Mouse (Mus musculus) hindbrain, embryonic 10.5 days (tissue): ENCODE results near the gene Reg1. TPM values are rescaled to one million over a fixed set of nuclear protein-coding genes. Genes with fewer than 3 reads are reported as not detected.
A peak's percentile ranks its signal among the peaks of the same experiment; 100 is the strongest.
"Not testable (repeated sequence)": the region's sequence is repeated elsewhere in the genome, so short reads cannot be mapped to it uniquely, and the experiment has no call there.

ENCODE experiments used
- DNase-seq: peaks from one replicate; pipeline ENCODE4 v3.0.0-alpha.2; 2017; ENCODE audit warnings: low spot score
- H3K27ac ChIP-seq: fragments of 300-500 bp; sonication (generic); 2 replicates; pipeline ENCODE4 v1.5.1; 2016; ENCODE audit warnings: mild to moderate bottlenecking, moderate library complexity
- H3K27me3 ChIP-seq: fragments of 300-500 bp; sonication (generic); 2 replicates; pipeline ENCODE4 v1.6.1; 2016; ENCODE audit warnings: mild to moderate bottlenecking; ENCODE audit not compliant: poor library complexity, insufficient read depth, severe bottlenecking
- H3K36me3 ChIP-seq: fragments of 300-500 bp; sonication (generic); 2 replicates; pipeline ENCODE4 v1.6.1; 2016; ENCODE audit warnings: mild to moderate bottlenecking, moderate library complexity
- H3K4me1 ChIP-seq: fragments of 300-500 bp; sonication (generic); replicated peaks from 2 replicates; pipeline ENCODE4 v1.6.1; 2016; ENCODE audit warnings: mild to moderate bottlenecking
- H3K4me3 ChIP-seq: fragments of 300-500 bp; sonication (generic); 2 replicates; pipeline ENCODE4 v1.5.1; 2016; ENCODE audit warnings: mild to moderate bottlenecking, moderate library complexity
- H3K9me3 ChIP-seq: fragments of 300-500 bp; sonication (generic); 2 replicates; pipeline ENCODE4 v1.6.1; 2016; ENCODE audit warnings: mild to moderate bottlenecking, moderate library complexity
- WGBS: fragments of 180-500 bp; shearing (Covaris S2); methylation state at CpG from one replicate; pipeline ENCODE4 v1.1.7; 2016; 5-methylcytosine and 5-hydroxymethylcytosine counted together
- polyA plus RNA-seq: library from polyadenylated mRNA; unstranded; fragments of >200 nt; fragmentation: Nextera tagmentation; extraction: Ambion mirVana; gene quantifications from 2 replicates; pipeline ENCODE4 v1.2.1, GENCODE M21; 2016

Reg1 gene
- polyA plus RNA-seq: not detected in 2 replicates

DNA sequence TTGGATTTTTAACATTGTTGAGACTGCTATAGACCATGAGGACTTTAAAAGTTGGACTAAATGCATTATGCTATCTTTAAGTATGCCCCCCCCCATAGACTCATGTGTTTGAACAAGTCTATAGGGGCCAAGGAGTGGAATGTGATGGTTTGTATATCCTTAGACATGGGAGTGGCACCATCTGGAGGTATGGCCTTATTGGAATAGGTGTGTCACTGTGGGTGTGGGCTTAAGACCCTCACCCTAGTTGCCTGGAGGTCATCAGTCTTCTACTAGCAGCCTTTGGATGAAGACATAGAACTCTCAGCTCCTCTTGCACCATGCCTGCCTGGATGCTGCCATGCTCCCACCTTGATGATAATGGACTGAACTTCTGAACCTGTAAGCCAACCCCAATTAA is at the start of gene Reg1:
Reg1 (plus strand) TSS at position 301 of the 400 bp plus-strand sequence.
- not testable (repeated sequence) for DNase-seq, H3K36me3 ChIP-seq, H3K9me3 ChIP-seq, H3K4me3 ChIP-seq, H3K27me3 ChIP-seq, H3K27ac ChIP-seq, H3K4me1 ChIP-seq

GRCm38 (mm10) chr6:78378765-78379164 is 43.7 kb upstream of the Reg1 start, which contains the start of gene Reg3d:
Gene Reg3d, minus strand, starts transcription at chr6:78378865.
- DNase-seq: no peak
- 84% methylated on average over 2 of the region's 2 CpGs for WGBS
- Histone ChIP-seq H3K4me3 (no peak within 1 kb of the TSS), H3K36me3 (no peaks in the 10 kb centered on the region), H3K27ac (no peak within 1 kb of the TSS), H3K27me3 (no peaks in the 10 kb centered on the region), H3K9me3 (no peaks in the 10 kb centered on the region), H3K4me1 (no peaks in the 10 kb centered on the region)

GRCm38 (mm10) chr6:78380409-78380808 is 42.1 kb upstream of the Reg1 start, which contains the start of gene Reg3a:
Gene Reg3a, plus strand, starts transcription at chr6:78380709.
- Histone ChIP-seq H3K36me3 (no peaks in the 10 kb centered on the region), H3K27me3 (no peaks in the 10 kb centered on the region), H3K4me1 (no peaks in the 10 kb centered on the region), H3K4me3 (no peak within 1 kb of the TSS), H3K9me3 (no peaks in the 10 kb centered on the region), H3K27ac (no peak within 1 kb of the TSS)
- DNase-seq: no peak

GRCm38 (mm10) chr6:78385609-78386008 is 36.9 kb upstream of the Reg1 start:
- 87% methylated on average over 3 of the region's 3 CpGs for WGBS
- Histone ChIP-seq H3K27me3 (no peaks in the 10 kb centered on the region), H3K36me3 (no peaks in the 10 kb centered on the region), H3K27ac (no peak overlapping the region), H3K4me1 (no peaks in the 10 kb centered on the region), H3K9me3 (no peaks in the 10 kb centered on the region), H3K4me3 (no peak overlapping the region)
- no peak for DNase-seq

DNA sequence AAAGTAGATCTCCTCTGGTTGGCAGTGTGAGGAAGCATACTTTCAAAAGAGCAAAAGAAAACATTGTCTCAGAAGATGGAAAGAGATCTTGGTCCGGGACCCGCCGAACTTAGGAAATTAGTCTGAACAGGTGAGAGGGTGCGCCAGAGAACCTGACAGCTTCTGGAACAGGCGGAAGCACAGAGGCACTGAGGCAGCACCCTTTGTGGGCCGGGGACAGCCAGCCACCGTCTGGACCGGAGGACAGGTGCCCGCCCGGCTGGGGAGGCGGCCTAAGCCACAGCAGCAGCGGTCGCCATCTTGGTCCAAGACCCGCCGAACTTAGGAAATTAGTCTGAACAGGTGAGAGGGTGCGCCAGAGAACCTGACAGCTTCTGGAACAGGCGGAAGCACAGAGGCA is 27.2 kb upstream of the Reg1 start, which contains the start of gene Reg2:
Reg2 (plus strand) TSS at position 301 of the 400 bp plus-strand sequence.
- not testable (repeated sequence) for H3K4me1 ChIP-seq, H3K4me3 ChIP-seq, H3K27ac ChIP-seq, H3K27me3 ChIP-seq, H3K36me3 ChIP-seq, H3K9me3 ChIP-seq, DNase-seq
- 94% methylated on average over 5 of the region's 17 CpGs for WGBS

DNA sequence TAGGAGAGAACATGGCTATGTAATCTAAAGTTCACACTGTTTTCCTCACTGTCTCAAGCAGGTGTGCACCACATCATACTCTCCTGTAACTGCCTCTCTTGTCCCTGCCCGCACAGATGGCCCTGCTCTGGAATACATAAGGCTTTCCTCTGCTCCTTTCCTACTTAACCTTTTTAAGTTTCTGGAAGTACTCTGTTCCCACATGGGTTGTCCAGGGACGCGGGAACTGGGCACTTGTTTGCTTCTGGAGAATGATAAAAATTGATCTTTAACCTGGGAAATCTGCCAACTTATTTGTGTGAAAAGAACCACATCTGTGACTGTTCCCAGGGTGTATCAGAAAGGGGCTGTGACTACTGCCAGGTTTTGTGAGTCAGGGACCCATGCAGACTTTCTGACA is 3.0 kb downstream of the Reg1 start:
- no peak overlapping the region for H3K4me3 ChIP-seq
- DNase-seq: no peak
- H3K36me3 ChIP-seq: no peaks in the 10 kb centered on the region
- H3K27me3 ChIP-seq: no peaks in the 10 kb centered on the region
- no peaks in the 10 kb centered on the region for H3K4me1 ChIP-seq
- no peaks in the 10 kb centered on the region for H3K9me3 ChIP-seq
- H3K27ac ChIP-seq: no peak overlapping the region
- WGBS: 91% methylated on average over 3 of the region's 3 CpGs

DNA sequence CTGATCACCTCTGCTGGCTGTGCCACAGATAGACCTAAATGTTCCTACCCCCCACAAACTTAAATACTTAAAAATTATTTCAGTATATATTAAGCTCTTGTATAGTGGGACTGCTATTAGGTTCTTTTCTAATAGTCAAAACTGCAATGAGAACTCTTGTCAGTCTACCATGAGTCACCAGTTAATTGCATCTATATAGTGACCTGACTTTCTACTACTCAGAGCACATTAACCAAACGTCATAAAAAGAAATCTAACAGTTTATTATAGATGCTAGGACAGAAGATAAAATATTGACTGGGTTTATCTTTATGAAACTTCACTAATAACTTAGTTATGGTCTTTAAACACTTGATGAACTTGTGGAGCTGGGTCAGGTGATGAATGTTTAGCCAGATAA is 24.7 kb downstream of the Reg1 start:
- H3K4me3 ChIP-seq: no peak overlapping the region
- 68% methylated on average over 1 of the region's 1 CpGs for WGBS

DNA sequence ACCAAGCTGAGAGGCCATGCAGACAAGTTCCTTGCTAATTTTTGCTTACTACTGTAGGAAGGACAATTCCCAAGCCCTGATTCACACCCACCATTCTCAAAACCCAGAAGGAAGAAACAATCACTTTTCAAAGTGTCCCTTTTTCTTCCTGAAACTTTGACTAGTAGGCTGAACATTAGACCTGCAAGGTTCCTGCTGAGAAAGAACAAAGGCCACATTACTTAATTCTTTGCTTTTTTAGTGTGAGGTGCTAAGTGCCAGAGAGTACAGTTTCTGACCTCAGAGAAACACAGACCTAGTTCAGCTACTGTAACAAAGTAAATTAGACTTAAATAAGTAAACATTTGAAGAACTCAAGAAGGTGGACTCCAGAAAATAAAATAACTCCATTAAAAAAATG is 25.9 kb downstream of the Reg1 start:
- Histone ChIP-seq H3K4me1 (no peaks in the 10 kb centered on the region), H3K9me3 (no peaks in the 10 kb centered on the region), H3K27ac (no peak overlapping the region), H3K4me3 (no peak overlapping the region), H3K27me3 (no peaks in the 10 kb centered on the region), H3K36me3 (no peaks in the 10 kb centered on the region)
- no peak for DNase-seq

More for the DNA sequence above, 24.7 kb downstream of the Reg1 start:
- H3K9me3 ChIP-seq: no peaks in the 10 kb centered on the region
- no peaks in the 10 kb centered on the region for H3K27me3 ChIP-seq
- no peaks in the 10 kb centered on the region for H3K36me3 ChIP-seq
- DNase-seq: no peak
- no peak overlapping the region for H3K27ac ChIP-seq
- H3K4me1 ChIP-seq: no peaks in the 10 kb centered on the region

DNA sequence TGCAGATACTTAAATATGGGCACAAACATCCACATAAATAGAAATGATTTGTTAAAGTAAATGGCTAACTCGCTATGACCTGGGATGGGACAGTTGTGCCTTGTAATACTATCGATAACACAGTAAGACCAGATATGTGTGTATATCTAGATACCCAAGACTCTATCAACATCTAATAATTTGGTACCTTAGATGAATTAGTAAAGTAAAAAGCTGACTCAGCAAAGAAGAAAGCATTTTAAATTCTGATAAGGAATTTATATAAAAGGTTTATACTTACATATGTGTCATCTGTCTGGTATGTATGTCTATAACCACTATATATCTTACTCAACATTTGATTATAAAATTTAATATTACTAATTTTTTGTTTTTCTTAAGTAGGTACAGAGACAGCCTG is 30.3 kb downstream of the Reg1 start:
- no peak overlapping the region for H3K4me3 ChIP-seq
- WGBS: 92% methylated on average over 2 of the region's 2 CpGs
- no peaks in the 10 kb centered on the region for H3K4me1 ChIP-seq
- H3K27me3 ChIP-seq: no peaks in the 10 kb centered on the region
- no peaks in the 10 kb centered on the region for H3K9me3 ChIP-seq
- H3K27ac ChIP-seq: no peak overlapping the region
- H3K36me3 ChIP-seq: no peaks in the 10 kb centered on the region
- no peak for DNase-seq

DNA sequence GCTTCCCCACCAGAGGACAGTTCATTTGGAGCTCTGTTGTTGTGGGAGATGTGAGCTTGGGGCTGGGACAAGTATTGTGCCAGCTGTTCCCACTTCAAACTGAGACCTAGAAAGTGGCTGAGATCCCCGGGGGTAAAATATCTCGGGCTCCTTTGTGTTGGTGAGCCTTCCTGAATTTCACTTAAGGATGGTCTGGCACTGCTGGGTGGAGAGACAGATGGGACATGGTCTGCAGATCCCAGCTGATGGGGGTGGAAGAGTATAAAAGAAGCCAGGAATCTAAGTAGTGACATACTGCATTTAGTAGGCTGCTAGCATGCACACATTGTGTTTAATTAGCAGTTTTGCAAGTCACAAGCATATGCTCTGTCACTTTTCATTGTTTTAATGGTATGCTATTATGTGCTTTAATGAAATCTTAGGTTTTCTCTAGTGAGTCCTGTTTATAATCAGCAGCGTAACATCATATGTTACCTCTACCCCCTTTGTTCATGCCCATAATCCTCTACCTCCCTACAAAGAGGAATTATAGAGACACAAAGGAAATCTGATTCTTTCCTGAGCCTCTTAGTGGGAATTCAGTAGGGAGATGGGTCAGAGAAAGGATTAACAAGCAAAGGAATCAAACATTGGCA is 37.8 kb downstream of the Reg1 start:
- Histone ChIP-seq H3K4me1 (0 out of 2 replicates have a peak, but pooled peaks cover 3% of the 10 kb centered on the region), H3K4me3 (no peak overlapping the region), H3K27me3 (no peaks in the 10 kb centered on the region), H3K27ac (no peak overlapping the region), H3K36me3 (no peaks in the 10 kb centered on the region), H3K9me3 (no peaks in the 10 kb centered on the region)
- peak; percentile 3 for DNase-seq
- 48% methylated on average over 3 of the region's 3 CpGs for WGBS

DNA sequence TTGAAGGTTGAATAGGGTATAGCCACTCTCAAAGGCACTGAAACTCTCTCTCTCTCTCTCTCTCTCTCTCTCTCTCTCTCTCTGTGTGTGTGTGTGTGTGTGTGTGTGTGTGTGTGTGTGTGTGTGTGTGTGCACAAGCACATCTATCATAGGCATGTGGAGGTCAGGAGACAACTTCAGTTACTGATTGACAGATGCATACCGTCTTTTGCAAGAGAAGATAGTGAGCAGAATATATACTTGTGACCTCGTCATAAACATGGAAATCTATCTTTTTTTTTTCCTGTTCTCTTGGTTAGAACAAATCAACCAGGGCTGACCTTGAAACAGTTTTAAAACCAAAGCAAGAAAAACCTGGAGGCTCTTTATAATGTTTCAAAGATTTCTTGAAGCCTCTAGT is 39.8 kb downstream of the Reg1 start:
- Histone ChIP-seq H3K36me3 (no peaks in the 10 kb centered on the region), H3K9me3 (no peaks in the 10 kb centered on the region), H3K4me1 (0 out of 2 replicates have a peak, but pooled peaks cover 3% of the 10 kb centered on the region), H3K27ac (no peak overlapping the region), H3K27me3 (no peaks in the 10 kb centered on the region), H3K4me3 (no peak overlapping the region)
- 88% methylated on average over 2 of the region's 2 CpGs for WGBS
- DNase-seq: no peak

- Histone ChIP-seq H3K27ac (no peak overlapping the region), H3K9me3 (no peaks in the 10 kb centered on the region), H3K4me1 (0 out of 2 replicates have a peak, but pooled peaks cover 3% of the 10 kb centered on the region), H3K4me3 (no peak overlapping the region), H3K27me3 (no peaks in the 10 kb centered on the region), H3K36me3 (no peaks in the 10 kb centered on the region)
- no peak for DNase-seq
- WGBS: 85% methylated on average over 2 of the region's 2 CpGs
Measured at GRCm38 (mm10) chr6:78463266-78463665, 40.8 kb downstream of the Reg1 start.

GRCm38 (mm10) chr6:78468772-78469171 is 46.3 kb downstream of the Reg1 start, which contains the start of gene Reg3g:
Gene Reg3g, minus strand, starts transcription at chr6:78468872.
- Histone ChIP-seq H3K27ac (no peak within 1 kb of the TSS), H3K4me3 (no peak within 1 kb of the TSS), H3K9me3 (no peaks in the 10 kb centered on the region), H3K36me3 (no peaks in the 10 kb centered on the region), H3K4me1 (no peaks in the 10 kb centered on the region), H3K27me3 (no peaks in the 10 kb centered on the region)
- DNase-seq: no peak
- WGBS: 80% methylated on average over 2 of the region's 2 CpGs

DNA sequence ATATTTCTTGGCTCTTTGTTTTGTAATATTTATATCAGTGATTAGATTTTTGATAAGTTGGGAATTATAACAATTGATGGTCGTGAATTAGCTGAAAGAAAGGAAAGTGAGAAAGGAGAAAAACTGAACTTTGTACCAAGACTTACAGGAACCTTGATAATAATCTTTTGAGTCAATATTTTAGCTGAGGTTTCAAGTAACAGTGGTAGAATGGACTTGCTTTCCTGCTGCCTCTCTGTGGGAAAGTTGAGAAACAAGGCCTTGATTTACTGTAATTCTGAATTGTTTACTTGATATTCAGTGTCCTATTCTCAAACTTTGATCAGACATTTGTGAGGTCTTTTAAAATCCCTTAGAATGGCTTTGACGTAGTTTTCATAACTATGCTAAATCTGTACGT is 46.8 kb downstream of the Reg1 start:
- DNase-seq: no peak
- Histone ChIP-seq H3K36me3 (no peaks in the 10 kb centered on the region), H3K9me3 (no peaks in the 10 kb centered on the region), H3K4me3 (no peak overlapping the region), H3K27me3 (no peaks in the 10 kb centered on the region), H3K4me1 (no peaks in the 10 kb centered on the region), H3K27ac (no peak overlapping the region)
- WGBS: 83% methylated on average over 3 of the region's 3 CpGs
